Mouse (Mus musculus): ENCODE results near the gene Brk1.
A peak's percentile ranks its signal among the peaks of the same experiment; 100 is the strongest.

Brk1 gene

DNA sequence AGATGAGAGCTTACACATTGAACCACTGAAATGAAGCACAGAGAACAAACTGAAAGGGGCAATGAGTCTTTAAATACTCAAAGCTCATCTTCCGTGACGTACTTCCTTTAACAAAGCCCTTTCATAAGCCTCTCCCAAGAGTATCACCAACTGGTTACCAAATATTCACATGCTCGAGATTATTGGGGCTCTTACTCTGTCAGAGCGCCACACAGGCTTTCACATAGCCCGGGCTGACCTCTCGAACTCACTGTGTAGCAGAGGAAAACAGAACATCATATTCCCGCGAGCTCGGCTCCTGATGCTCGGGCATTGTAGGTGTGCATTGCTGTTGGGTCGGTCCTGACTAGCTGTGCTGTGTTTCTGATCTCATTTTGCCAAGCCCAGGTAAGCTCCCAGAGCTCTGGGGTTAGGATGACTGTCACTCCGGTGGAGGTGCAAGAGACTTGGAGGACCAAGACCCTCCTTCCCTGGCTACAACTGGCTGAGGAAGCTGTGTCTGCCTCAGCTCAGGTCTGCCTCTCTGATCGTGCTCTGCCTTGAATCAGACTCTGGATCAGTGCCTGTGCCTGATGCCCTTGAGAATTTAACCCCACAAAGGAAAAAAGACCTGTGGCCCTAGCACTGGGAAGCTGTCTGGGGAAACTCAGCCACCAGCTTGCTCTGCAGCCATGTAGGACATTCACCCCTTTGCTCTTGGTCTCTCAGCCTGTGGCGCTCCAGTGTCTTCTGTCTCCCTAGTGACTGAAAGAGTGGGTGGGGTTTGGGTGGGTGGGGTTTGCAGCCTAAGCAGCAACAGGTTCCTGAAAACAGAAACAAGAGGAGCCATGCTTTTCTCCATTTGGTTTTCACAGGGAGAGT is 56.1 kb downstream of the Brk1 start:
- no peak for DNase-seq (ENCODE audit: low spot score)

DNA sequence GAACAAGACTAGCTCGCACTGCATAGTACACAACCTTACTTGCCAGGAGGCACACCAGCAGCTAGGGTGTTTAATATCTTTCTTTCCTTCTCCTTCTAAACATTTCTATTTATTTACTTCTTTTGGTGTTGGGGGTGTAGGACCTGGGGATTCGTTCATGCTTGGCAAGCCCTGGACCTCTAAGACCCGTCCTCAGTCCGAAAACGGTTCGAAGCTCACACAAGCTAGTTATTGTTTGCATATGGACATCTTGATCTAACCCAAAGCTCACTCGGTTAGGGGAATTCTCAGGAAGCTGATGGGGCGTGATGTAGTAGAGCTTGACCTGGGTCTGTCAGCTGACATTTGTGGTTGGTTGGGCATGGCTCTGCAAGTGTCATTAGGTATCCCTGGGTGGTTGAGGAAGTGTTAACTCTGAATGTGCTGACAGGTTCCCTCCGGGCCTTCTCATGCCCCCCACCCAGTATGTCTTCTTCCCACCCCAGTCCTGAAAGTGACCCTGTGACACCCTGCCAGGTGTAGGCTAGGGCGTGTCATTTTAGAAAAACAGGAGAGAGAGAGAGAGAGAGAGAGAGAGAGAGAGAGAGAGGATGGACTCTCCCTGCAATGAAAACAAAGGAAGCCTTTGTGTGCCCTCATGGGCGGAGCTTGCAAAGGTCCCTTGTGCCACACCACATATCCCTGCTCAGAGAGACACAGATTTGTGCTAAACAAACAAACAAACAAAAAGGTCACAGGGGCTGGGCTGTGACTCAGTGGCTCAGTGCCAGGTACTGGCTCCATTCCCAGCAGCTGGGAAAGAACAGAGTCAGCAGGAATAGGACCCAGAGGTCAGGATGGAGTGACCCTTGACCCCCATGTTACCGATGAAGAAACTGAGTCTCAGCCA is 57.0 kb downstream of the Brk1 start:
- DNase-seq (ENCODE audit: low spot score): peak; percentile 56

DNA sequence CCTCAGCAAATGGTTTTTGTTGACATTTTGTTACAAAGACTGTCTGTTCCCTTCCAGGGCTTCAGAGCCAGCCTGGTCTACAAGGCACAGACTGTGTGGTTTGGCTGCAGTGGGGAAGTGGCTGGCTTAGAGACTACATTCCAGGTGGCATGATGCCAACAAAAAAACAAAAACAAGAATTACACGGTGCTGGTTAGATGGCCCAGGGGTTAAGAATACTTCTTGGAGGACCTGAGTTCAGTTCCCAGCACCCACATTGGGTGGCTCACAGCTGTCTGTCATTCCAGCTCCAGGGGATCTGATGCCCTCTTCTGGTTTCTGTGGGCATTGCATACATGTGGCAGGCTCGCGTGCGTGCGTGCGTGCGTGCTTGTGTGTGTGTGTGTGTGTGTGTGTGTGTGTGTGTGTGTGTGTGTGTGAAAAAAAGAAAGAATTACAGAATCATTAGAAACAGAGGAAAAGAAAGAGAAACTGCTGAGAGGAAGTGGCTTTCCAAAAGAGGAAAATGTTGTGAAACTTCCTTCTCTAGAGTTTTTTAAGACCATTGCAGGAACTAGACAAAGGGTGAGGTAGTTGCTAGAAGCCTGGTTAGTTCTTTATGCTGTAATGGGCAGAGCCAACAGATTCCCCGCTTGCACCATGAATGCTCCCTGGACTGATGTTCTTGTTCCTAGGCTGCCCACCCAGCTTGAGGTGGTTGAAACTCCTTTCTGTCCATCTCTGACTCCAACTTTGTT is 58.6 kb downstream of the Brk1 start:
- DNase-seq (ENCODE audit: low spot score): no peak

DNA sequence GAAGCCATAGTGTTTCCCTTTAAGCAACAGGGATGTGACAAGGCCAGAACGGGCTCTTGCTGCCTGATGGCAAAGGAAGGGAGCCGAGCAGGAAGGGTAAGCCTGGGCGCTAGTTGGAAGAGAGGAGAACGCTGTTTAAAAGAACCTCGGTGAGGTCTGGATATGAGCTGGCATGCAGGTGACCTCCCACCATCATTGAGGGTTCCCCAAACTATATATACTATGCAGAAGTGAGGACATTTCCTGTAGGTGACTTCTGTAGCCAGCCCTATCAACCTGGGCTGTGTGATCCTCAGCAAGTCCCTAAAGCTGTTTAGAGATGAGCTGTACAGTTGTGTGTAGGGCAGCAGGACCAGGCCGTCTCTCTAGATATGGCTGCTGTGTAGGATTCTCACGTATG is 59.7 kb downstream of the Brk1 start:
- no peak for DNase-seq (ENCODE audit: low spot score)
